Mouse (Mus musculus) cerebellum, adult 2 months (tissue): ENCODE results near the gene Nacc1.

ENCODE experiments used
- CTCF ChIP-seq: fragments of 200-500 bp; IDR thresholded peaks from 2 replicates; pipeline ENCODE4 v1.5.1; 2011; ENCODE audit warnings: low read depth, mild to moderate bottlenecking, control low read depth, low read length, moderate library complexity, borderline replicate concordance; ENCODE audit not compliant: insufficient read depth
- POLR2A ChIP-seq: fragments of 200-500 bp; IDR thresholded peaks from 2 replicates; pipeline ENCODE4 v1.6.1; 2011; ENCODE audit warnings: low read length, control low read depth, borderline replicate concordance; ENCODE audit not compliant: insufficient read depth

GRCm38 (mm10) chr8:84660819-84661457 is 26.7 kb downstream of the Nacc1 start:
- TF ChIP-seq POLR2A (no peak), CTCF (no peak)
